Mouse (Mus musculus) neural tube, embryonic 14.5 days (tissue): ENCODE results near the gene Thsd4. TPM values are rescaled to one million over a fixed set of nuclear protein-coding genes. Genes with fewer than 3 reads are reported as not detected.

Experiments used
- ATAC-seq: fragments of 200-750 bp; cut with Nextera tagmentation; 2 replicates; pipeline ENCODE4 v1.8.0; 2017; ENCODE audit warnings: low read depth, mild to moderate bottlenecking, moderate TSS enrichment, moderate library complexity
- H3K27ac ChIP-seq: fragments of 300-500 bp; sonication (generic); 2 replicates; pipeline ENCODE4 v1.5.1; 2014; ENCODE audit warnings: low read depth, mild to moderate bottlenecking, control low read depth, low read length, moderate library complexity, mixed read lengths
- H3K27me3 ChIP-seq: fragments of 300-500 bp; sonication (generic); 2 replicates; pipeline ENCODE4 v1.6.1; 2014; ENCODE audit warnings: low read length; ENCODE audit not compliant: control insufficient read depth, insufficient read depth
- H3K36me3 ChIP-seq: fragments of 300-500 bp; sonication (generic); 2 replicates; pipeline ENCODE4 v1.6.1; 2014; ENCODE audit warnings: low read length, mixed read lengths; ENCODE audit not compliant: control insufficient read depth, insufficient read depth
- H3K4me1 ChIP-seq: fragments of 300-500 bp; sonication (generic); 2 replicates; pipeline ENCODE4 v1.6.1; 2014; ENCODE audit warnings: low read length; ENCODE audit not compliant: control insufficient read depth, insufficient read depth
- H3K4me2 ChIP-seq: fragments of 300-500 bp; sonication (generic); 2 replicates; pipeline ENCODE4 v1.6.1; 2014; ENCODE audit warnings: mild to moderate bottlenecking, low read depth, low read length, control low read depth
- H3K4me3 ChIP-seq: fragments of 300-500 bp; sonication (generic); 2 replicates; pipeline ENCODE4 v1.5.1; 2014; ENCODE audit warnings: low read depth, low read length, control low read depth, mixed read lengths
- H3K9ac ChIP-seq: fragments of 300-500 bp; sonication (generic); replicated peaks from 2 replicates; pipeline ENCODE4 v1.6.1; 2014; ENCODE audit warnings: low read depth, mild to moderate bottlenecking, control low read depth, low read length, mixed read lengths
- H3K9me3 ChIP-seq: fragments of 300-500 bp; sonication (generic); 2 replicates; pipeline ENCODE4 v1.6.1; 2016; ENCODE audit warnings: low read length; ENCODE audit not compliant: control insufficient read depth
- WGBS: fragments of 180-500 bp; shearing (Covaris S2); extraction: QIAGEN DNeasy Blood & Tissue Kit; methylation state at CpG from one replicate; pipeline ENCODE4 v1.1.7; 2014; 5-methylcytosine and 5-hydroxymethylcytosine counted together
- polyA plus RNA-seq: library from polyadenylated mRNA; unstranded; fragments of >200 nt; fragmentation: Nextera tagmentation; extraction: Ambion mirVana; gene quantifications from 2 replicates; pipeline ENCODE4 v1.2.1, GENCODE M21; 2014

The Thsd4 gene
- polyA plus RNA-seq, 1 experiment from 2014 or later, result 9.0 TPM

GRCm38 (mm10) chr9:60502220-60502619 lies 19.6 kb downstream of the Thsd4 start:
- ATAC-seq, result no peak
- Histone ChIP-seq H3K27ac (no peak overlapping the region), H3K4me3 (no peak overlapping the region), H3K4me1 (no peaks in the 10 kb centered on the region), H3K9me3 (no peaks in the 10 kb centered on the region), H3K27me3 (no peaks in the 10 kb centered on the region), H3K9ac (no peak overlapping the region), H3K4me2 (no peak overlapping the region), H3K36me3 (no peaks in the 10 kb centered on the region)
- WGBS, result 78% methylated on average over 6 of the region's 6 CpGs

GRCm38 (mm10) chr9:60501504-60502179 lies 20.2 kb downstream of the Thsd4 start:
- ATAC-seq, result no peak
- Histone ChIP-seq H3K9ac (no peak overlapping the region), H3K36me3 (no peaks in the 10 kb centered on the region), H3K4me1 (no peaks in the 10 kb centered on the region), H3K27me3 (no peaks in the 10 kb centered on the region), H3K4me2 (no peak overlapping the region), H3K27ac (no peak overlapping the region), H3K9me3 (no peaks in the 10 kb centered on the region), H3K4me3 (no peak overlapping the region)
- WGBS, result 64% methylated on average over 5 of the region's 5 CpGs

DNA sequence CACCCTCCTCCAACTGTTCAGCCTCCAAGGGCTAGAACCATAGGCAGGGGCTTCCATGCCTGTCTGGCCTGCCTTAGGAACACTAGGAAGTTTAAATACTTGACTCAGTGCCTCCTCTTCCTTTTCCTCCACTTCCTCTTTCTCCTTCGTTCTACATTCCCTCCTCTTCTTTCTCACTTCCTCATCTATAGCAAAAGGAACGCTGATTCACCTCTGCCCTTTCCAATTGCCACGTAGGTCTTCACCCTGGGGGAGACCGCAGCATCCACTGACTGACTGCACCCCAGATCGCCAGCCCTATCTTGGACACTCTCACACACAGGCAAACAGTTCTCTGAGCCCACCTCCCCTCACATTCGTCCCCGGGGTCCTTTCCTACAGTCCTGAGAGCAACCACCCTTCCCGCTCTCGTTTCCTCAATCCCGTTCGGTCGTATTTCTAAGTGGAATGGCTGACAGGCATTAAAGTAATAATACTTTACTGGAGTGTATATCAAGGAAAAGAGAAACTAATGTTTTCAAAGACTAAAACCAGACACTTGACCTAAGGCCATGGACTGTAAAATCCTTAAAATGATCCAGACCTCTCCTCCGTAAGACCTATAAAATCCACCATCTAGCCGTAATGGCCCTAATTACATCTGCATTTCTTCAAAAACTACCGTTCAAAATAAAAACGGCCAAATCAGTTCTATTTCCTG lies 29.4 kb downstream of the Thsd4 start:
- no peak overlapping the region for H3K4me2 ChIP-seq
- 82% methylated on average over 16 of the region's 16 CpGs for WGBS
- H3K27me3 ChIP-seq, result no peaks in the 10 kb centered on the region
- ATAC-seq, result no peak
- no peaks in the 10 kb centered on the region for H3K9me3 ChIP-seq
- no peaks in the 10 kb centered on the region for H3K4me1 ChIP-seq
- H3K4me3 ChIP-seq, result no peak overlapping the region
- H3K36me3 ChIP-seq, result no peaks in the 10 kb centered on the region
- no peak overlapping the region for H3K9ac ChIP-seq
- H3K27ac ChIP-seq, result no peak overlapping the region

DNA sequence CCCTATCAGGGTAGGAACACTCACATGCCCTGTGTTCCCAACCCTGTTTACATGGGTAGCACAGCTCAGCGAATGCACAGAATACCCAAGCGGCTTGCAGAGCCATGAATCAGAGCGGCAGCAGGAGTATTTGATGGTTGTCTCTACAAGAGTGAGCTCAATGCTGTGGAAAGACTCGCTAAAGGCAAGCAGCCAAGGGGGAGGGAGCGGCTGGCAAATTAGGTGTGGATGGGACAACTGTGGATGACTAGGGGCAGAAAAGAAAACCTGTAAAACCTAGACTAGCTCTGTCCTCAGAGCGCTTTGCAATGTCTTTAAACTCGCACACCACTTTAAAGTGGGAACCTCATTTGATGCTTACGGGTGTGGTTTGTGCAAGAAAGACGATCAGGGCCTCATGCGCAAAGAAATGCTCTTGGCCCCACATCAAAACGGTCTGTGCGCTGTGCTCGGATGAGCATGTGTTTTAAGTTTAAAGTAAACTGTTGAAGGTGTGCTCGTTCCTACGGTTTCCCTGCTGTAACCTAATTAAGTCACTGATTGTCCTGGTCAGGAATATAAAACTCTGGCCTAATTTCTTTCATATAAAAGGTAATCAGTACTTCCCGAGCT lies 30.3 kb downstream of the Thsd4 start:
- H3K9ac ChIP-seq, result no peak overlapping the region
- no peaks in the 10 kb centered on the region for H3K27me3 ChIP-seq
- 76% methylated on average over 16 of the region's 16 CpGs for WGBS
- H3K36me3 ChIP-seq, result no peaks in the 10 kb centered on the region
- H3K9me3 ChIP-seq, result no peaks in the 10 kb centered on the region
- no peak overlapping the region for H3K4me2 ChIP-seq
- no peaks in the 10 kb centered on the region for H3K4me1 ChIP-seq
- no peak for ATAC-seq
- H3K4me3 ChIP-seq, result no peak overlapping the region
- H3K27ac ChIP-seq, result no peak overlapping the region

GRCm38 (mm10) chr9:60491079-60491478 lies 30.8 kb downstream of the Thsd4 start:
- H3K9me3 ChIP-seq, result no peaks in the 10 kb centered on the region
- H3K9ac ChIP-seq, result no peak overlapping the region
- no peaks in the 10 kb centered on the region for H3K27me3 ChIP-seq
- H3K36me3 ChIP-seq, result no peaks in the 10 kb centered on the region
- H3K4me1 ChIP-seq, result no peaks in the 10 kb centered on the region
- H3K4me2 ChIP-seq, result no peak overlapping the region
- WGBS, result 87% methylated on average over 8 of the region's 8 CpGs
- no peak overlapping the region for H3K4me3 ChIP-seq
- ATAC-seq, result no peak
- H3K27ac ChIP-seq, result no peak overlapping the region

GRCm38 (mm10) chr9:60488816-60489215 lies 33.0 kb downstream of the Thsd4 start:
- Histone ChIP-seq H3K4me2 (no peak overlapping the region), H3K9ac (no peak overlapping the region)
- WGBS, result 53% methylated on average over 4 of the region's 4 CpGs

DNA sequence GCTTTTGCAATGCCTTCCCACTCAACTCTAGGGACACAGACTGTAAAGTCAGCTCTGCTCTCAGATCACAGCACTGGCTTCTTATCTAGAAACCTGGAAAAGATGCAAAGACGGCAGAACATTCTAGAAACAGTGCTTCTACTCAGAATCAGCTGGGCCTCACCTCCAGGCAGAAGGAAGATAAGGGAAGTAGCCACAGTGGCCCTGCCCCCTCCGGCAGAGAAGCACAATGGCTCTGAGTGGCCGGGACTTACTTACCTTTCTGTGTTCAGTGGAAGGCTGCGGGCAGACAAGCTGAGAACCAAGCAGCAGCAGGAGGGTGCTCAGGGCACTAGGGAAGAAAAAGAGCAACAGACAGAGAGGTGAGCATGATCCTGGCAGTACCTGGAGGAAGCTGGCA lies 39.7 kb downstream of the Thsd4 start:
- H3K4me1 ChIP-seq, result no peaks in the 10 kb centered on the region
- no peaks in the 10 kb centered on the region for H3K36me3 ChIP-seq
- 80% methylated on average over 4 of the region's 4 CpGs for WGBS
- ATAC-seq, result no peak
- H3K27ac ChIP-seq, result no peak overlapping the region
- H3K9me3 ChIP-seq, result no peaks in the 10 kb centered on the region
- no peak overlapping the region for H3K4me2 ChIP-seq
- no peaks in the 10 kb centered on the region for H3K27me3 ChIP-seq
- H3K4me3 ChIP-seq, result no peak overlapping the region
- no peak overlapping the region for H3K9ac ChIP-seq

More at GRCm38 (mm10) chr9:60488816-60489215, 33.0 kb downstream of the Thsd4 start:
- Histone ChIP-seq H3K9me3 (no peaks in the 10 kb centered on the region), H3K4me3 (no peak overlapping the region), H3K36me3 (no peaks in the 10 kb centered on the region), H3K4me1 (no peaks in the 10 kb centered on the region), H3K27me3 (no peaks in the 10 kb centered on the region), H3K27ac (no peak overlapping the region)
- no peak for ATAC-seq

GRCm38 (mm10) chr9:60480052-60480451 lies 41.8 kb downstream of the Thsd4 start:
- Histone ChIP-seq H3K9me3 (no peaks in the 10 kb centered on the region), H3K4me1 (no peaks in the 10 kb centered on the region), H3K27me3 (no peaks in the 10 kb centered on the region), H3K4me2 (no peak overlapping the region), H3K36me3 (no peaks in the 10 kb centered on the region), H3K27ac (no peak overlapping the region), H3K9ac (no peak overlapping the region), H3K4me3 (no peak overlapping the region)
- no peak for ATAC-seq
- 52% methylated on average over 3 of the region's 3 CpGs for WGBS

- H3K36me3 ChIP-seq, result no peaks in the 10 kb centered on the region
- no peak for ATAC-seq
- no peak overlapping the region for H3K27ac ChIP-seq
- no peaks in the 10 kb centered on the region for H3K9me3 ChIP-seq
- WGBS, result 58% methylated on average over 6 of the region's 6 CpGs
- no peak overlapping the region for H3K4me3 ChIP-seq
- no peak overlapping the region for H3K9ac ChIP-seq
- no peaks in the 10 kb centered on the region for H3K4me1 ChIP-seq
- H3K27me3 ChIP-seq, result no peaks in the 10 kb centered on the region
- no peak overlapping the region for H3K4me2 ChIP-seq
These were observed 43.0 kb downstream of the Thsd4 start for GRCm38 (mm10) chr9:60478806-60479205.
